Mouse (Mus musculus): ENCODE results near the gene Tnnc1. TPM values are rescaled to one million over a fixed set of nuclear protein-coding genes. Genes with fewer than 3 reads are reported as not detected.
A peak's percentile ranks its signal among the peaks of the same experiment; 100 is the strongest.

Tnnc1 gene
- 1.3 and 3.2 TPM in 2 replicates for polyA plus RNA-seq (2014; fragmentation: Nextera tagmentation; extraction: Ambion mirVana)

DNA sequence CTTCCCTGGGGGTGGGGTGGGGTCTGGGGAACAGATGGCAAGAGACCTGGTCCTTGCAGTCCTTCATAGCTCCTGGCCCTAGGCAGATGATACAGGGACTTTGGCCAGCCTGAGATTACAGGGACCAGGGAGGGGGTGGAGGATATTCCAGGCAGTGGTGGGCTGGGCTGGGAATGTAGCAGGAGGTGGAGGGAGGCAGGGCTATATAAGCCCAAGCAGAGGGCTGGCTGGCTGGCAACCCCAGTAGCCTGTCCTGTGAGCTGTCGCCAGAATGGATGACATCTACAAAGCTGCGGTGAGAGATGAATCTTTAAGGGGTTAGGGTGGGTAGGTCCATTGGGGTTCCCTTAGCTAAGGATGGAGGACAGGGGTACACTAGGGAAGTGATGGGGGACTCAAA is at the start of gene Tnnc1:
Gene Tnnc1, plus strand, starts transcription at position 229 of the 400 bp plus-strand sequence.
- Histone ChIP-seq H3K9me3 (ENCODE audit: control insufficient read depth, low read depth, low read length) (no peaks in the 10 kb centered on the region), H3K4me1 (ENCODE audit: control insufficient read depth, insufficient read depth, low read length) (peaks cover 10% of the 10 kb centered on the region; the same call in 1 of the 2 replicates), H3K9ac (replicated peaks; ENCODE audit: low read depth, low read length) (no peak within 1 kb of the TSS), H3K4me3 (ENCODE audit: low read depth, low read length) (peak within 1 kb of the TSS; percentile 82; the same call in 1 of the 2 replicates), H3K4me2 (replicated peaks; ENCODE audit: low read depth, low read length) (peak within 1 kb of the TSS; percentile 66), H3K27me3 (ENCODE audit: control insufficient read depth, insufficient read depth, low read length) (no peaks in the 10 kb centered on the region), H3K27ac (ENCODE audit: low read length) (no peak within 1 kb of the TSS), H3K36me3 (ENCODE audit: control insufficient read depth, insufficient read depth, low read length) (peaks cover 17% of the 10 kb centered on the region)
- no peak for ATAC-seq (ENCODE audit: insufficient number of reproducible peaks, insufficient read depth, low FRiP score, low read depth)
- 71% methylated on average over 2 of the region's 2 CpGs for WGBS

DNA sequence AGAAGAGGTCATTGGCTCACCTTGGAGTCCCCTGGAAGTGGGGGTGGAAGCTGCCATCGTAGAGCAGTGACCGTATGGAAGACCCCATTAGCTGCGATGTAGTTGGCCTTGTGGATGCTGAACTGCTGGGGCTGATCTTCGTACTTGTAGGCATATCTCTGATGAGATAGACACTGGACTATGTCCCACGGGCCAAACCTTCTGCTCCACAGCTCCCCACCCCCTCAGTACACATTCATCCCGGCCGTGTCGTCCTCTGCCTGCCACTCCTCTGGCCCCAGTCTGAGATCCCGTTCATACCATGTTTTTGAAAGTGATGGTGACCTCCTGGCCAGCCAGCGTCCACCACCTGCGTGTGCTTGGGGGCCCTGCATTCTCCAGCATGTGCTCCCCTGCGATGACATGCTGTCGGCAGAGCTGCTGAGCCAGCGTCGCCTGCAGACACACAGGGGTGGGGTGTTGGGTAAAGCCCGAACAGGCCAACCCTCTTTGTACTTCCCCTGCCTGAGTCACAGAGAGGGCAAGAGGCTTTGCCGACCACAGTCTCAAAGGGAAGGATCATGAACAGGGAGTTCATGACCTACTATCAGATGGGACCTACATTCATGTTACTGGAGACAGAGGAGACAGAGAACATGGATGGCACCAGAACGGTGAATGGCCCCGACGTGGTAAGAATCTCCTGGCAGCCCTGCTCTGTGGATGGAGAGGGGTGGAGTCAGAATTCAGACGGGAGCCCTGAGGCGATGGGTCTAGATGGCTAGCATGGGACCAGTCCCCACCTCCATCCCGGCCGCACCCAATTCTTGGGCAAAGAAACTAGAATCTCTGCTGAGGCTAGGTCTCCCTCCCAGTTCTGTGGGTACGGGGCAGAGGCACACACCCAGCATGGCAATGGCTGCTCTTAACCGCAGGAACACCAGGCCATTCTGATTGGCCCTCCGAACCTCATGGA is 47.6 kb upstream of the Tnnc1 start:
- Histone ChIP-seq H3K4me2 (replicated peaks; ENCODE audit: low read depth, low read length) (no peak overlapping the region), H3K27ac (ENCODE audit: low read length) (no peak overlapping the region), H3K36me3 (ENCODE audit: control insufficient read depth, insufficient read depth, low read length) (no peaks in the 10 kb centered on the region), H3K9ac (replicated peaks; ENCODE audit: low read depth, low read length) (no peak overlapping the region), H3K27me3 (ENCODE audit: control insufficient read depth, insufficient read depth, low read length) (no peaks in the 10 kb centered on the region), H3K4me3 (ENCODE audit: low read depth, low read length) (no peak overlapping the region), H3K4me1 (ENCODE audit: control insufficient read depth, insufficient read depth, low read length) (no peaks in the 10 kb centered on the region), H3K9me3 (ENCODE audit: control insufficient read depth, low read depth, low read length) (no peaks in the 10 kb centered on the region)
- 64% methylated on average over 27 of the region's 27 CpGs for WGBS
- no peak for ATAC-seq (ENCODE audit: insufficient number of reproducible peaks, insufficient read depth, low FRiP score, low read depth)

DNA sequence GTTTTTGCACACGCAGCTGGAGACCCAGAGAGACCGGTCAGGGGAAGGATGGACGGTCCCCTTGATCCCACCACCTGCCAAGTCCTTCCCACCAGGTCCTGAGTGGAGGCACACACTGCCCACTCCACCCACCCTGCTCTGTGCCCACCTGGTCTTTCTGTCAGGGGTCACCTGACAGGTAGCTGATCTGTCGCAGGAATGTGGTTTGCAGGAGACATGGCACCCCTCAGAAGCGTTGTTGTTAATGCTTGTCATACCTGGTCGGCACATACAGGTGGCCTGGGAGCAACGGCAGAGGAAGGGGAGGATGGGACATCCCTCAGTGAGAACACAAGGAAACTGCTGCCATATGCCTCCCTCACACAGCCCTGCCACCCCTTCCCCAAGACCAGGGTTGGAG is 46.9 kb upstream of the Tnnc1 start:
- no peak overlapping the region for H3K4me3 ChIP-seq (ENCODE audit: low read depth, low read length)
- no peak overlapping the region for H3K4me2 ChIP-seq (replicated peaks; ENCODE audit: low read depth, low read length)
- ATAC-seq (ENCODE audit: insufficient number of reproducible peaks, insufficient read depth, low FRiP score, low read depth): no peak

DNA sequence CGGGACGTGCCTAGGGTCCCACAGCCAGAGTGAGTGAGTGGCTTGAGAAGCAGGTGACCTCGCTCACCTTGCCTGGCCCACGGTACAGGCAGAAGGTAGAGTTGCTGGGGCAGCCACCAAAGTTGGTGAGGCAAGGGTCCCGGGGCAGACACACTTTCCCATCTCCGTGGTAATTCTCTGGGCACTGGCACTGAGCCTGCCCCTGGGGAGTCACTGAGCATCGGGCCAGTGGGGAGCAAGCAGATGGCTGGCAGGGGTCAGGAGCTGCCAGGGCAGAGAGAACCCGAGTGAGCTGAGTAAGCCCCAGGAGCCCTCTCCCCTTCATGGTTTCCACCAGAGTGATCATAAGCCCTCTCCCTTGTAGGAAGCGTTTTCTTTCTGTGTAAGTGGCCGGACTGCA is 46.5 kb upstream of the Tnnc1 start:
- no peaks in the 10 kb centered on the region for H3K36me3 ChIP-seq (ENCODE audit: control insufficient read depth, insufficient read depth, low read length)
- H3K4me3 ChIP-seq (ENCODE audit: low read depth, low read length): no peak overlapping the region
- H3K4me1 ChIP-seq (ENCODE audit: control insufficient read depth, insufficient read depth, low read length): 0 out of 2 replicates have a peak, but pooled peaks cover 3% of the 10 kb centered on the region
- no peak overlapping the region for H3K4me2 ChIP-seq (replicated peaks; ENCODE audit: low read depth, low read length)
- WGBS: 72% methylated on average over 10 of the region's 10 CpGs
- no peaks in the 10 kb centered on the region for H3K9me3 ChIP-seq (ENCODE audit: control insufficient read depth, low read depth, low read length)
- ATAC-seq (ENCODE audit: insufficient number of reproducible peaks, insufficient read depth, low FRiP score, low read depth): no peak
- H3K9ac ChIP-seq (replicated peaks; ENCODE audit: low read depth, low read length): no peak overlapping the region
- no peak overlapping the region for H3K27ac ChIP-seq (ENCODE audit: low read length)
- H3K27me3 ChIP-seq (ENCODE audit: control insufficient read depth, insufficient read depth, low read length): no peaks in the 10 kb centered on the region

More for the DNA sequence above, 46.9 kb upstream of the Tnnc1 start:
- Histone ChIP-seq H3K27me3 (ENCODE audit: control insufficient read depth, insufficient read depth, low read length) (no peaks in the 10 kb centered on the region), H3K9me3 (ENCODE audit: control insufficient read depth, low read depth, low read length) (no peaks in the 10 kb centered on the region), H3K27ac (ENCODE audit: low read length) (no peak overlapping the region), H3K4me1 (ENCODE audit: control insufficient read depth, insufficient read depth, low read length) (0 out of 2 replicates have a peak, but pooled peaks cover 3% of the 10 kb centered on the region), H3K36me3 (ENCODE audit: control insufficient read depth, insufficient read depth, low read length) (no peaks in the 10 kb centered on the region), H3K9ac (replicated peaks; ENCODE audit: low read depth, low read length) (no peak overlapping the region)
- WGBS: 87% methylated on average over 7 of the region's 7 CpGs

DNA sequence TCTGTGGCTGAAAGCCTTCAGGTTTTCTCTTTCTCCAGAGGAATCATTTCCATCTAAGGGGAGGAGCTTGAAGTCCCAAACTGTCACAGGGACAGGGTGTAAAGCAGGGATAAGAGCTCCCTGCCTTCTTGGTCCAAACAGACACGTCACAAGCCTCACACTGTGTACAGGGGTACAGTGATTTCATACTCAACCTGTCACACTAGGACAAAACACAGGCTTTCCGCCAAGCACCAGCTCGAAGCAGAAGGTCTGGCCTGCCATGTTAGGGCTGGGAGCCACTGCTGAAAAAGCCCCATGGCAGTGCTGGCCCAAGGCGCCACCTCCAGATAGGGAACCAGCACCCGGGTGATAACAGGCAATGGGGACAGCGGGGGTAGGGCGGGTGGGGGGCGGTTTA is 44.0 kb upstream of the Tnnc1 start:
- Histone ChIP-seq H3K36me3 (ENCODE audit: control insufficient read depth, insufficient read depth, low read length) (no peaks in the 10 kb centered on the region), H3K4me3 (ENCODE audit: low read depth, low read length) (no peak overlapping the region), H3K9me3 (ENCODE audit: control insufficient read depth, low read depth, low read length) (no peaks in the 10 kb centered on the region), H3K4me1 (ENCODE audit: control insufficient read depth, insufficient read depth, low read length) (0 out of 2 replicates have a peak, but pooled peaks cover 3% of the 10 kb centered on the region), H3K4me2 (replicated peaks; ENCODE audit: low read depth, low read length) (no peak overlapping the region), H3K27ac (ENCODE audit: low read length) (no peak overlapping the region), H3K27me3 (ENCODE audit: control insufficient read depth, insufficient read depth, low read length) (no peaks in the 10 kb centered on the region), H3K9ac (replicated peaks; ENCODE audit: low read depth, low read length) (no peak overlapping the region)
- 67% methylated on average over 8 of the region's 8 CpGs for WGBS
- ATAC-seq (ENCODE audit: insufficient number of reproducible peaks, insufficient read depth, low FRiP score, low read depth): no peak

DNA sequence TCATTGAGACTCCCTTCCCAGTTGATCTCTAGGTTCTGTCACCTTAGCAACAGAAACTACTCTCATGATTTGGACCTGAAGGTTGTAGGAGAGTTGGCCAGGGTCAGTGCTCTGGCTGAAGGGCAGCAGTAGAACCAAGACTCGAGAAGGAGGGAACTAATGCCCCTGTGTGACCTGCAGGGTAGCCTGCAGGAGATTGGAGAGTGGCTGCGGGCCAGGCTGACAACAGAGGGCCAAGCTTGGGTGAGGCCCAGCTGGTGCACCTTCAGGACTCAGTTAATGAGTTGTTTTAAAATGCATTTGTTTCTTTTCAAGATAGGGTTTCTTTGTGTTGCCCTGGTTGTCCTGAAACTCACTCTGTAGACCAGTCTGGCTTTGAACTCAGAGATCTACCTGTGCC is 43.1 kb upstream of the Tnnc1 start:
- WGBS: 74% methylated on average over 2 of the region's 2 CpGs
- no peak overlapping the region for H3K27ac ChIP-seq (ENCODE audit: low read length)
- H3K9me3 ChIP-seq (ENCODE audit: control insufficient read depth, low read depth, low read length): no peaks in the 10 kb centered on the region
- H3K4me2 ChIP-seq (replicated peaks; ENCODE audit: low read depth, low read length): no peak overlapping the region
- H3K27me3 ChIP-seq (ENCODE audit: control insufficient read depth, insufficient read depth, low read length): no peaks in the 10 kb centered on the region
- H3K4me1 ChIP-seq (ENCODE audit: control insufficient read depth, insufficient read depth, low read length): 0 out of 2 replicates have a peak, but pooled peaks cover 3% of the 10 kb centered on the region
- no peak for ATAC-seq (ENCODE audit: insufficient number of reproducible peaks, insufficient read depth, low FRiP score, low read depth)
- no peak overlapping the region for H3K9ac ChIP-seq (replicated peaks; ENCODE audit: low read depth, low read length)
- H3K36me3 ChIP-seq (ENCODE audit: control insufficient read depth, insufficient read depth, low read length): no peaks in the 10 kb centered on the region
- H3K4me3 ChIP-seq (ENCODE audit: low read depth, low read length): no peak overlapping the region

DNA sequence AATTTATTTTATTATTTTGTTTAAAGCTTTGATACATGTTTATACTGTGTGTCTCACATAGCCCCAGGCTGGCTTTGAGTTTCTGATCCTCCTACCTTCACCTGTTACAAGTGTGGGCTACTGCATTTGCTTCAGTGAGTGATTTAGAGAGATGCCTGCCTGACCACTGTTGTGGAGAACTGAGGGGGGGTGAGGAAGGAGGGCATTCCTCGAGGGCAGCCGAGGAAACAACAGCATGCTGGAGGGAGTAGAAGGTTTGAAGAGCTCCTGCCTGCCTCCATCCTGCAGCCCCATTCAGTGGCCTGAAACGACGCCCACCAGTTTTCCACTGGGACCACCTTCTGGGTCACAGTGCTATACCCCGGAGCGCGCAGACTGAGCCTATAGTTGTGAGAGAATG is 42.7 kb upstream of the Tnnc1 start:
- ATAC-seq (ENCODE audit: insufficient number of reproducible peaks, insufficient read depth, low FRiP score, low read depth): no peak
- WGBS: 52% methylated on average over 7 of the region's 7 CpGs
- Histone ChIP-seq H3K27me3 (ENCODE audit: control insufficient read depth, insufficient read depth, low read length) (no peaks in the 10 kb centered on the region), H3K4me1 (ENCODE audit: control insufficient read depth, insufficient read depth, low read length) (0 out of 2 replicates have a peak, but pooled peaks cover 3% of the 10 kb centered on the region), H3K9me3 (ENCODE audit: control insufficient read depth, low read depth, low read length) (no peaks in the 10 kb centered on the region), H3K27ac (ENCODE audit: low read length) (no peak overlapping the region), H3K4me2 (replicated peaks; ENCODE audit: low read depth, low read length) (no peak overlapping the region), H3K36me3 (ENCODE audit: control insufficient read depth, insufficient read depth, low read length) (peaks cover 3% of the 10 kb centered on the region; the same call in 1 of the 2 replicates), H3K9ac (replicated peaks; ENCODE audit: low read depth, low read length) (no peak overlapping the region), H3K4me3 (ENCODE audit: low read depth, low read length) (no peak overlapping the region)

DNA sequence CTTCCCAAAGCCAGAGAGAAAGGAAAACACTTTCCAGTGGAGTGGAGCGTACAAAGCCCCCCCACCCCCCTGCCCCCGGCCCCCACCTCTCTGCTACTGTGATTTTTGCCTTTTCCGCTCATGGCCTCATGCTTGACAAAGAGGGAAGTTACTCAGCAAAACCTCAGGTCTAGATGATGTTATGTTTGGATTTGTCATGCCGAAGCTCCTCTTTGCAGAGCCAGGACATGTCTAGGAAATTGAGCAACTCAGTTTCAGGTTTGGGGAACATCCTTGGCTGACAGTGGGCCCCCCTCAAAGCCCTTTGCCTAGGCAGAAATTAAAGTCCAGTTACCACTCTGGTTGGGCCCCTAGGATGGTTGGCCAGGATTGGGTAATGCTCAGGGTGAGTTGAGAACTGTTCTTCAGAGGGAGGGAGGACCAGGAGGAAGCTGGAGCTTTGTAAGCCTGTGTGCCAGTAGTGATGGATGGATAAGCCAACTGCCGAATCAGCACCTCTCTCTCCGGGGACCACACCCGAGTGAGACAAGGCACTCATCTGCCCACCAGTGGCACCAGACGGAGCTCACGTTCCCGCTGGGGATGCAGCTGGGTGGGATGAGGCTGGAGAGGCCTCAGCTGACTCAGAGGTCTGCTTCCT is 42.0 kb upstream of the Tnnc1 start:
- H3K4me2 ChIP-seq (replicated peaks; ENCODE audit: low read depth, low read length): no peak overlapping the region; the same call in 1 of the 2 replicates
- no peak overlapping the region for H3K27ac ChIP-seq (ENCODE audit: low read length)
- 41% methylated on average over 10 of the region's 10 CpGs for WGBS
- no peaks in the 10 kb centered on the region for H3K9me3 ChIP-seq (ENCODE audit: control insufficient read depth, low read depth, low read length)
- no peak for ATAC-seq (ENCODE audit: insufficient number of reproducible peaks, insufficient read depth, low FRiP score, low read depth)
- H3K4me3 ChIP-seq (ENCODE audit: low read depth, low read length): no peak overlapping the region
- no peak overlapping the region for H3K9ac ChIP-seq (replicated peaks; ENCODE audit: low read depth, low read length)
- 0 out of 2 replicates have a peak, but pooled peaks cover 3% of the 10 kb centered on the region for H3K4me1 ChIP-seq (ENCODE audit: control insufficient read depth, insufficient read depth, low read length)
- H3K27me3 ChIP-seq (ENCODE audit: control insufficient read depth, insufficient read depth, low read length): no peaks in the 10 kb centered on the region
- peaks cover 10% of the 10 kb centered on the region for H3K36me3 ChIP-seq (ENCODE audit: control insufficient read depth, insufficient read depth, low read length)

All from stomach, embryonic 14.5 days (tissue).